Mouse (Mus musculus): Measurements from ENCODE around the gene Pole2.

- TF ChIP-seq CTCF (IDR thresholded peaks at IDR 0.05; ENCODE audit: borderline replicate concordance, insufficient read depth, low read depth, low read length) (no peak), POLR2A (IDR thresholded peaks at IDR 0.05; ENCODE audit: borderline replicate concordance, insufficient read depth, low read length) (no peak)
Observed at GRCm38 (mm10) chr12:69186811-69187471, 41.1 kb downstream of the Pole2 start.
